Mouse (Mus musculus) liver (tissue): ENCODE measurements around the gene Serpina7.

Experiments
- DNase-seq: peaks from one replicate; pipeline ENCODE4 v3.0.0-alpha.2; 2020; ENCODE audit warnings: mixed read lengths

The Serpina7 gene

GRCm38 (mm10) chrX:139085077-139085476 is at the start of gene Serpina7:
Gene Serpina7, minus strand, starts transcription at chrX:139085236.
- DNase-seq: no peak

- DNase-seq: no peak
These were observed 49.0 kb upstream of the Serpina7 start for GRCm38 (mm10) chrX:139134031-139134430.

- no peak for DNase-seq
These were observed 12.2 kb upstream of the Serpina7 start for GRCm38 (mm10) chrX:139097197-139097596.

- DNase-seq: no peak
These were observed 907 bp upstream of the Serpina7 start, which contains the start of gene 4930513O06Rik for GRCm38 (mm10) chrX:139085943-139086342. Gene 4930513O06Rik, plus strand, starts transcription at chrX:139086243.

- no peak for DNase-seq
These were observed 6.5 kb downstream of the Serpina7 start for GRCm38 (mm10) chrX:139078493-139078892.

- no peak for DNase-seq
These were observed 21.0 kb downstream of the Serpina7 start for GRCm38 (mm10) chrX:139064078-139064477.

GRCm38 (mm10) chrX:139053149-139053548 is 31.9 kb downstream of the Serpina7 start:
- no peak for DNase-seq

GRCm38 (mm10) chrX:139051976-139052375 is 33.1 kb downstream of the Serpina7 start:
- DNase-seq: no peak

- DNase-seq: no peak
These were observed 43.9 kb downstream of the Serpina7 start for GRCm38 (mm10) chrX:139041148-139041547.

- DNase-seq: no peak
These were observed 45.7 kb downstream of the Serpina7 start for GRCm38 (mm10) chrX:139039314-139039713.

GRCm38 (mm10) chrX:139037666-139038065 is 47.4 kb downstream of the Serpina7 start:
- no peak for DNase-seq
